30 mouse cellular contexts compared by ENCODE assay signal in the genomic region with DNA sequence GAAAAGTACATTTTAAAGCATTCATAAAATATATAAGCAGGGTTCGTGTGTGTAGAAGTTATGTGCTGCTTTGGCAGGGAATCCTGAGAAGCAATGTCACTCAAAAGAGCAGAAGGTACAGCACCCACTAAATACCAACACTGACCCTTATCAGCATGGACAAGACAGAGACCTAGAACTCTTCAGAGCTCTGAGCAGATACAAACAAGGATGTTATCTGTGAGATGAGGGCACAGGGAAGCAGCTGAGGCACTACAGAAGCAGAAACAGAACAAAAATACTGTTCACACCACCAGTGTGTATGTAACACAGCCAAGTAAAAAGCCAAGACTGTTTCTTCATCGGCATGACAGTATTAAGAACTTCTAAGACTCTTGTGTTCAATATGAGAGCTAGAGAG. TPM values are rescaled to one million over a fixed set of nuclear protein-coding genes. Genes with fewer than 3 reads are reported as not detected.
DNase-seq lines count a peak whose midpoint lies in the region; ATAC-seq and TF ChIP-seq lines count a peak whose summit lies in the region.
"Had no signal": no experiment of that assay in that cellular context is flagged by ENCODE, and none has a peak within 500 bp of the region (broad histone marks: within the 10 kb centered on the region; RNA-seq: fewer than 3 reads in every experiment).

No protein-coding gene starts in this region.

- peaks cover 8 to 14% of the 10 kb centered on the region in 2 experiments for H3K4me1 ChIP-seq in MEL (ENCODE audit: control insufficient read depth in 1 of 2, insufficient read depth in 2 of 2, low read length in 2 of 2)
- H3K4me1 ChIP-seq in liver, embryonic 14.5 days (replicated peaks; ENCODE audit: control insufficient read depth in 2 of 2, insufficient read depth in 2 of 2, low read length in 1 of 2), result peaks cover 22 to 27% of the 10 kb centered on the region in 2 experiments
- no peaks in the 10 kb centered on the region for H3K4me1 ChIP-seq in forebrain, postnatal 0 days (ENCODE audit: insufficient read depth)

- no peak overlapping the region for H3K9ac ChIP-seq in MEL (ENCODE audit: control insufficient read depth, low read depth, low read length, poor library complexity, severe bottlenecking)
- H3K9ac ChIP-seq in liver, embryonic 14.5 days (replicated peaks), result peak overlapping the region; percentile 33; the same call in 1 of the 2 replicates
- no peak overlapping the region for H3K9ac ChIP-seq in forebrain, postnatal 0 days
- H3K9ac ChIP-seq: embryonic facial prominence, embryonic 12.5 days; forebrain, embryonic 13.5 days; heart, embryonic 15.5 days; hindbrain, embryonic 12.5 days; lung, embryonic 14.5 days; midbrain, embryonic 13.5 days; neural tube, embryonic 13.5 days had no signal

- H3K4me3 ChIP-seq in MEL (ENCODE audit: control insufficient read depth in 1 of 2, insufficient read depth in 1 of 2, low read depth in 2 of 2, low read length in 2 of 2), result no peak overlapping the region
- H3K4me3 ChIP-seq in liver, embryonic 14.5 days (ENCODE audit: insufficient read depth in 1 of 2, low read depth in 2 of 2, low read length in 2 of 2), result no peak overlapping the region
- H3K4me3 ChIP-seq in forebrain, postnatal 0 days (ENCODE audit: low read depth, low read length), result no peak overlapping the region
- H3K4me3 ChIP-seq: embryonic facial prominence, embryonic 12.5 days; forebrain, embryonic 13.5 days; heart, embryonic 10.5 days; heart, embryonic 15.5 days; hindbrain, embryonic 12.5 days; megakaryocyte, embryonic 14.5 days; midbrain, embryonic 13.5 days; neural tube, embryonic 13.5 days had no signal

- TF ChIP-seq EP300 in MEL (IDR thresholded peaks at IDR 0.05; ENCODE audit: low read depth in 1 of 2, low read length in 2 of 2), result peak in 1 of 2 experiments; percentile 31; a peak in 1 of 4 replicates
- peak; percentile 56 for TF ChIP-seq EP300 in liver, embryonic 14.5 days (IDR thresholded peaks at IDR 0.05; ENCODE audit: low read depth)

- H3K27ac ChIP-seq in MEL (ENCODE audit: control insufficient read depth, low read depth, low read length), result peak overlapping the region; percentile 24; the same call in 1 of the 2 replicates
- H3K27ac ChIP-seq in liver, embryonic 14.5 days, result peak overlapping the region; percentile 77
- H3K27ac ChIP-seq in forebrain, postnatal 0 days (ENCODE audit: low read depth, low read length), result no peak overlapping the region
- H3K27ac ChIP-seq: embryonic facial prominence, embryonic 12.5 days; forebrain, embryonic 13.5 days; heart, embryonic 10.5 days; heart, embryonic 15.5 days; hindbrain, embryonic 12.5 days; midbrain, embryonic 13.5 days; neural tube, embryonic 13.5 days had no signal

- DNase-seq in MEL (ENCODE audit: low read depth, low spot score), result peak; percentile 59
- DNase-seq in liver, embryonic 14.5 days (ENCODE audit: low read depth in 3 of 3, low spot score in 3 of 3), result peak in 2 of 3 experiments; percentile 37 to 55
- DNase-seq in forebrain, postnatal 0 days, result no peak
- no peak for DNase-seq in thymus, postnatal 36 days
- DNase-seq: adrenal gland, adult 8-10 months; B cell, adult 2 months; cerebellum, adult 9-10 months; cerebellum, postnatal 36 days; embryo, embryonic 11 days; gastrocnemius, postnatal 14 days; heart, postnatal 36 days; kidney, adult 9 months; kidney, postnatal 10 days; layer of hippocampus, postnatal 36 days; left cerebral cortex, postnatal 4 days; lung, embryonic 14.5 days; lung, postnatal 36 days; thymus, adult 2 months; thymus, postnatal 4 days had no signal

- ATAC-seq in erythroblast, adult 5-6 weeks (replicated peaks; ENCODE audit: low FRiP score, poor library complexity, severe bottlenecking), result peak; percentile 67
- peak; percentile 91 for ATAC-seq in liver, embryonic 14.5 days (ENCODE audit: insufficient read depth)
- peak; percentile 93 for ATAC-seq in megakaryocyte-erythroid progenitor cell, adult 5-6 weeks (replicated peaks; ENCODE audit: low FRiP score, low TSS enrichment, poor library complexity, severe bottlenecking)
- no peak for ATAC-seq in forebrain, postnatal 0 days
- ATAC-seq: forebrain, embryonic 13.5 days; intestine, embryonic 16.5 days; midbrain, embryonic 13.5 days had no signal

- WGBS in liver, embryonic 14.5 days (ENCODE audit: insufficient replicate concordance), result 33% methylated on average over 2 of the region's 2 CpGs
- 91% methylated on average over 2 of the region's 2 CpGs for WGBS in forebrain, postnatal 0 days

- no peak for TF ChIP-seq RAD21 in MEL (IDR thresholded peaks at IDR 0.05; ENCODE audit: low read depth, low read length)

- no peaks in the 10 kb centered on the region for H3K27me3 ChIP-seq in MEL (ENCODE audit: control insufficient read depth in 1 of 2, insufficient read depth in 2 of 2, low read length in 2 of 2)
- no peaks in the 10 kb centered on the region for H3K27me3 ChIP-seq in liver, embryonic 14.5 days (ENCODE audit: control insufficient read depth, insufficient read depth, low read length)
- no peaks in the 10 kb centered on the region for H3K27me3 ChIP-seq in forebrain, postnatal 0 days (ENCODE audit: insufficient read depth, low read length)
- H3K27me3 ChIP-seq: embryonic facial prominence, embryonic 12.5 days; forebrain, embryonic 13.5 days; heart, embryonic 15.5 days; hindbrain, embryonic 12.5 days; megakaryocyte, embryonic 14.5 days; midbrain, embryonic 13.5 days; neural tube, embryonic 13.5 days had no signal

- no peak for TF ChIP-seq POLR2A in MEL (IDR thresholded peaks at IDR 0.05; ENCODE audit: control insufficient read depth in 1 of 2, insufficient read depth in 1 of 2, low read depth in 1 of 2, low read length in 2 of 2, poor library complexity in 1 of 2)

- H3K36me3 ChIP-seq in MEL (ENCODE audit: control insufficient read depth in 1 of 2, insufficient read depth in 2 of 2, low read length in 2 of 2), result peaks cover 10 to 38% of the 10 kb centered on the region in 2 experiments
- no peaks in the 10 kb centered on the region; the same call in 1 of the 2 replicates for H3K36me3 ChIP-seq in liver, embryonic 14.5 days (replicated peaks; ENCODE audit: control insufficient read depth, insufficient read depth, low read depth)
- H3K36me3 ChIP-seq in forebrain, postnatal 0 days (ENCODE audit: insufficient read depth), result 0 out of 2 replicates have a peak, but pooled peaks cover 6% of the 10 kb centered on the region
- H3K36me3 ChIP-seq: heart, embryonic 15.5 days had no signal

- peaks cover 69% of the 10 kb centered on the region for H3K79me2 ChIP-seq in MEL (ENCODE audit: control insufficient read depth, insufficient read depth, low read length, poor library complexity)

- H3K4me2 ChIP-seq in liver, embryonic 14.5 days (ENCODE audit: low read depth), result peak overlapping the region; percentile 56
- H3K4me2 ChIP-seq in forebrain, postnatal 0 days (ENCODE audit: low read depth), result no peak overlapping the region
- H3K4me2 ChIP-seq: embryonic facial prominence, embryonic 12.5 days; forebrain, embryonic 13.5 days; heart, embryonic 15.5 days; hindbrain, embryonic 12.5 days; lung, embryonic 14.5 days; midbrain, embryonic 13.5 days; neural tube, embryonic 13.5 days had no signal

- TF ChIP-seq CTCF in MEL (IDR thresholded peaks at IDR 0.05 in 2 of 3, conservative IDR thresholded peaks at IDR 0.05 in 1 of 3; ENCODE audit: control insufficient read depth in 1 of 3, insufficient read depth in 1 of 3, low read depth in 2 of 3, low read length in 3 of 3, poor library complexity in 1 of 3, severe bottlenecking in 1 of 3), result no peak
- no peak for TF ChIP-seq CTCF in liver, embryonic 14.5 days (IDR thresholded peaks at IDR 0.05; ENCODE audit: low read depth)
- no peak for TF ChIP-seq CTCF in forebrain, postnatal 0 days (IDR thresholded peaks at IDR 0.05; ENCODE audit: low read depth)

- H3K9me3 ChIP-seq in MEL (replicated peaks; ENCODE audit: insufficient read depth, low read length), result no peaks in the 10 kb centered on the region
- no peaks in the 10 kb centered on the region for H3K9me3 ChIP-seq in liver, embryonic 14.5 days (ENCODE audit: control insufficient read depth, low read length)
- H3K9me3 ChIP-seq in forebrain, postnatal 0 days (ENCODE audit: low read length), result no peaks in the 10 kb centered on the region
- H3K9me3 ChIP-seq: embryonic facial prominence, embryonic 12.5 days; forebrain, embryonic 13.5 days; heart, embryonic 10.5 days; heart, embryonic 15.5 days; hindbrain, embryonic 12.5 days; megakaryocyte, embryonic 14.5 days; midbrain, embryonic 13.5 days; neural tube, embryonic 13.5 days had no signal

RNA-seq across cellular contexts. Expression of a gene that starts 6.9 kb away (rescaled TPM):
- 38.8 and 39.3 TPM in 2 replicates for total RNA-seq in MEL (2012; rRNA removed)
- 100 to 1,000 TPM in 1 of 2 experiments, 10 to 100 TPM in 1; 32.4 to 500 TPM for polyA plus RNA-seq in MEL (2012; ENCODE audit: insufficient read depth in 1 of 2, insufficient read length in 2 of 2, low read depth in 1 of 2, low replicate concordance in 2 of 2, missing spikeins in 1 of 2)
- total RNA-seq in erythroblast, adult 5-6 weeks (2015; ENCODE audit: low replicate concordance), result 23.4 and 29.4 TPM in 2 replicates
- 30.7 and 71.1 TPM in 2 replicates for total RNA-seq in erythroblast, adult 5-6 weeks (2017; ENCODE audit: low replicate concordance)
- 9.0 and 12.6 TPM in 2 replicates for polyA plus RNA-seq in liver, embryonic 14.5 days (2012; rRNA removed)
- polyA plus RNA-seq in liver, embryonic 14.5 days (2014; fragmentation: Nextera tagmentation; extraction: Ambion mirVana), result 34.2 and 35.1 TPM in 2 replicates
- 131 and 149 TPM in 2 replicates for total RNA-seq in megakaryocyte-erythroid progenitor cell, adult 5-6 weeks (2014; fragmentation: Nextera tagmentation)
- total RNA-seq in megakaryocyte-erythroid progenitor cell, adult 5-6 weeks (2017), result 255 and 297 TPM in 2 replicates
- total RNA-seq in forebrain, postnatal 0 days (2014; rRNA removed), result 41.7 and 52.1 TPM in 2 replicates
- 44.1 and 70.4 TPM in 2 replicates for polyA plus RNA-seq in forebrain, postnatal 0 days (2015; fragmentation: Nextera tagmentation; extraction: Ambion mirVana)

RNA-seq across cellular contexts. Expression of a gene that starts 20.8 kb away (rescaled TPM):
- total RNA-seq in MEL (2012; rRNA removed), result 104 and 110 TPM in 2 replicates
- polyA plus RNA-seq in MEL (2012; ENCODE audit: insufficient read depth in 1 of 2, insufficient read length in 2 of 2, low read depth in 1 of 2, low replicate concordance in 2 of 2, missing spikeins in 1 of 2), result 100 to 1,000 TPM in 1 of 2 experiments, 10 to 100 TPM in 1; 88.6 to 243 TPM
- 89.3 and 92.4 TPM in 2 replicates for total RNA-seq in erythroblast, adult 5-6 weeks (2015; ENCODE audit: low replicate concordance)
- 105 and 107 TPM in 2 replicates for total RNA-seq in erythroblast, adult 5-6 weeks (2017; ENCODE audit: low replicate concordance)
- polyA plus RNA-seq in liver, embryonic 14.5 days (2012; rRNA removed), result 47.6 and 58.6 TPM in 2 replicates
- polyA plus RNA-seq in liver, embryonic 14.5 days (2014; fragmentation: Nextera tagmentation; extraction: Ambion mirVana), result 51.8 and 68.8 TPM in 2 replicates
- 177 and 250 TPM in 2 replicates for total RNA-seq in megakaryocyte-erythroid progenitor cell, adult 5-6 weeks (2014; fragmentation: Nextera tagmentation)
- 187 and 201 TPM in 2 replicates for total RNA-seq in megakaryocyte-erythroid progenitor cell, adult 5-6 weeks (2017)
- total RNA-seq in forebrain, postnatal 0 days (2014; rRNA removed), result 43.4 and 45.0 TPM in 2 replicates
- 21.2 and 23.6 TPM in 2 replicates for polyA plus RNA-seq in forebrain, postnatal 0 days (2015; fragmentation: Nextera tagmentation; extraction: Ambion mirVana)

RNA-seq across cellular contexts. Expression of a gene that starts 56.0 kb away (rescaled TPM):
- total RNA-seq in MEL (2012; rRNA removed), result 110 and 118 TPM in 2 replicates
- 100 to 1,000 TPM in 1 of 2 experiments, not detected in 1; 430 TPM for polyA plus RNA-seq in MEL (2012; ENCODE audit: insufficient read depth in 1 of 2, insufficient read length in 2 of 2, low read depth in 1 of 2, low replicate concordance in 2 of 2, missing spikeins in 1 of 2)
- total RNA-seq in erythroblast, adult 5-6 weeks (2015; ENCODE audit: low replicate concordance), result 46.4 and 55.1 TPM in 2 replicates
- total RNA-seq in erythroblast, adult 5-6 weeks (2017; ENCODE audit: low replicate concordance), result 31.2 and 56.3 TPM in 2 replicates
- 68.4 and 86.5 TPM in 2 replicates for polyA plus RNA-seq in liver, embryonic 14.5 days (2012; rRNA removed)
- polyA plus RNA-seq in liver, embryonic 14.5 days (2014; fragmentation: Nextera tagmentation; extraction: Ambion mirVana), result 16.3 and 27.0 TPM in 2 replicates
- total RNA-seq in megakaryocyte-erythroid progenitor cell, adult 5-6 weeks (2014; fragmentation: Nextera tagmentation), result 300 and 366 TPM in 2 replicates
- 205 and 275 TPM in 2 replicates for total RNA-seq in megakaryocyte-erythroid progenitor cell, adult 5-6 weeks (2017)
- total RNA-seq in forebrain, postnatal 0 days (2014; rRNA removed), result 178 and 183 TPM in 2 replicates
- polyA plus RNA-seq in forebrain, postnatal 0 days (2015; fragmentation: Nextera tagmentation; extraction: Ambion mirVana), result 101 and 115 TPM in 2 replicates

RNA-seq across cellular contexts. Expression of a gene that starts 59.3 kb away (rescaled TPM):
- total RNA-seq in MEL (2012; rRNA removed), result 12.1 and 13.4 TPM in 2 replicates
- 10 to 100 TPM in 1 of 2 experiments, not detected in 1; 14.3 TPM for polyA plus RNA-seq in MEL (2012; ENCODE audit: insufficient read depth in 1 of 2, insufficient read length in 2 of 2, low read depth in 1 of 2, low replicate concordance in 2 of 2, missing spikeins in 1 of 2)
- total RNA-seq in erythroblast, adult 5-6 weeks (2015; ENCODE audit: low replicate concordance), result 9.4 and 19.0 TPM in 2 replicates
- 13.1 and 13.4 TPM in 2 replicates for total RNA-seq in erythroblast, adult 5-6 weeks (2017; ENCODE audit: low replicate concordance)
- polyA plus RNA-seq in liver, embryonic 14.5 days (2012; rRNA removed), result 5.9 and 8.1 TPM in 2 replicates
- 7.8 and 9.6 TPM in 2 replicates for polyA plus RNA-seq in liver, embryonic 14.5 days (2014; fragmentation: Nextera tagmentation; extraction: Ambion mirVana)
- 16.1 and 18.0 TPM in 2 replicates for total RNA-seq in megakaryocyte-erythroid progenitor cell, adult 5-6 weeks (2014; fragmentation: Nextera tagmentation)
- 13.8 and 19.0 TPM in 2 replicates for total RNA-seq in megakaryocyte-erythroid progenitor cell, adult 5-6 weeks (2017)
- total RNA-seq in forebrain, postnatal 0 days (2014; rRNA removed), result 37.9 and 38.2 TPM in 2 replicates
- 39.4 and 41.2 TPM in 2 replicates for polyA plus RNA-seq in forebrain, postnatal 0 days (2015; fragmentation: Nextera tagmentation; extraction: Ambion mirVana)

Comparison
In these comparisons a context has a peak if more than half of its experiments do, and no peak if none do; other contexts are left out.
1. DNase-seq: peak in MEL (single experiment) and liver, embryonic 14.5 days (2 of 3); none in forebrain, postnatal 0 days (single experiment) and thymus, postnatal 36 days (0 of 2).